Mouse (Mus musculus): Measurements from ENCODE around the gene Exosc1.

DNA sequence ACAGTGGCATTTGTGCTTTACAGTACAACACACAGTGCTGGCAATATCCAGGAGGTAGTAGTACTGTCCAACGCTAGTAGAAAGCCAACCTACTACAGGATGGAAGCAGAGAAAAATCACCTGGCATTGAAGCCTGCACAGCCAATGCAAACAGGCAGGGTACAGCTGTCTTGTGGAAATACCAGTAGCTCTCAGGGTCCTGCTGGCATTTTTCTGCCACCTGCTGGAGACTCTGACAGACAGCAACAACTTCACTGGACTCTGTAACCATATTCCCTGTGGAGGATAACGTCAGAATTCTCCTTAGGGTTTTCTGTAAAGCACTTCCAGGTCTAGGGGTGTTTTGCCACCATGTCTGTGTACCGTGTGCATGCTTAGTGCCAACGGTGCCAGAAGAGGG lies 19.1 kb upstream of the Exosc1 start:
- TF ChIP-seq CTCF (IDR thresholded peaks at IDR 0.05; ENCODE audit: extremely low read depth, insufficient read length, insufficient replicate concordance, low read depth, low read length) (peak; percentile 35; the same call in 1 of the 2 replicates), POLR2A (IDR thresholded peaks at IDR 0.05; ENCODE audit: low read depth, low read length) (no peak)
